Mouse (Mus musculus): ENCODE measurements around the gene Mbd6.

Gene Mbd6

DNA sequence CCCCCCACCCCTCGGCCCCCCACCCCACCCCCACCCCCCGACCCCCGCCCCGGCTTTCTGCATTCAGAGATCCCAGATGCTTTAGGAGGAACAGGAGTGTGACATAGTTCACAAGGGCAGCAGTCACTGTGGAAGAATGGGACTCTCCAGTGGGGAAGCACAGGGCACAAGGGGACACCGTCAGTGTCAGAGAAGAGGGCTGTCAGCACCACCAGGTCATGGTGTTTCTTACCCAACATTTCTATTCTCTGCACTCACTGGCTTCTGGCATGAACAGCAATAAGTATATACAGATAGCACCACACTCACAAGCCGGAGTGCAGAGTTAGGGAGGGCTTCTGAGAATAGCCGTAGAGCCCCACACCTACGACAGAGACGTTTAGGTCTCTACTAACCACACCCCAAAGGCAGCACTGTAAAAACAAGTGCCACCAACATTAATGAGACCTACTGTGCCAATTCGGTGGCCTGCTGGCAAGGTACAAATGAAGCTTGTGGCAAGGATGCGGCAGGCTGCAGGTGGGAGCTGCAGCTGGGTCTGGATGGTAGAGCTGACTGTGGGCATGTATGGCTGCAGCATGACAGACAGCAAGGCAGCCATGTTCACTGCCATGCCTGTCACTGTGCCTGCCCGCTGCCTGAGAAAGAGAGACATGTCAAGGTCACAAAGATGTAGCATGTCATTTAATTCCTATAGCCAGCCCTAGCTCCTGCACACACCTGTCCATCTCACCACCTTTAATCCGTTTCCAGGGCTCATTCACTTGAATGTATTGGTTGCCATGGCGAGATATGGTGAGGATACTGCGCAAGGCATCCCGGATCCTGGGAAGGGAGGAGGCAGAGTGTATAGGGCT lies 8.4 kb upstream of the Mbd6 start:
- no peak for DNase-seq (ENCODE audit: low read depth, low spot score)

GRCm38 (mm10) chr10:127295986-127296794 lies 7.4 kb upstream of the Mbd6 start:
- no peaks in the 10 kb centered on the region for H3K27me3 ChIP-seq (ENCODE audit: control insufficient read depth, insufficient read depth, low read length, poor library complexity, severe bottlenecking)
- H3K36me3 ChIP-seq (ENCODE audit: control insufficient read depth, insufficient read depth, low read length, poor library complexity, severe bottlenecking), result peaks cover 17% of the 10 kb centered on the region
- no peak for DNase-seq (ENCODE audit: low read depth, low spot score)

More for the DNA sequence above, 8.4 kb upstream of the Mbd6 start:
- Histone ChIP-seq H3K36me3 (ENCODE audit: control insufficient read depth, insufficient read depth, low read length, poor library complexity, severe bottlenecking) (peaks cover 18% of the 10 kb centered on the region), H3K27me3 (ENCODE audit: control insufficient read depth, insufficient read depth, low read length, poor library complexity, severe bottlenecking) (no peaks in the 10 kb centered on the region)

GRCm38 (mm10) chr10:127294895-127295510 lies 6.2 kb upstream of the Mbd6 start:
- peaks cover 17% of the 10 kb centered on the region for H3K36me3 ChIP-seq (ENCODE audit: control insufficient read depth, insufficient read depth, low read length, poor library complexity, severe bottlenecking)
- no peak for DNase-seq (ENCODE audit: low read depth, low spot score)

DNA sequence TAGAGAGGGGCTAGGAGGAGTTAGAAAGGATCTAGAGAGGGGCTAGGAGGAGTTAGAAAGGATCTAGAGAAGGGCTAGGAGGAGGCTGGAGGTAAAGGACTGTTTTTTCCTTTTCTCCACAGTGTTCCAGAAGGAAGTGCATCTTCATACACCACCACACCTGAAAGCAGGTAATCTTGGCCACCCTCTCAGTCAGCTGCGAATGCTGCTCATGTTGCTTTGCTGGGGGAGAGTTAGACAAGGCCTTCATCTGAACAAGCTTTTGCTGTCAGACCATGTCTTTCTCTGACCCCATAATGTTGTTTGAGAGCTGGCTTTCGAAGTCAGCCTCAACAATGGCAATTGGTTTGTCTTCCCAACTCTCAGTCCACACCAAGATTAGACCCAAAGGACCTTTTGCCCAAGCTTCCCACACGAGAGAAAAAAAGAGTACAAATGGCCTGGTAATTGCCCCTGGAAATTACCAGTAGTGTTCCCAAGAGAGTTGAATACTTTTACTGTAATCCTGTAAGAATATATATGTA lies 4.8 kb upstream of the Mbd6 start:
- Histone ChIP-seq H3K36me3 (ENCODE audit: control insufficient read depth, insufficient read depth, low read length, poor library complexity, severe bottlenecking) (peaks cover 14% of the 10 kb centered on the region), H3K27me3 (ENCODE audit: control insufficient read depth, insufficient read depth, low read length, poor library complexity, severe bottlenecking) (no peaks in the 10 kb centered on the region)
- DNase-seq (ENCODE audit: low read depth, low spot score), result no peak

More at GRCm38 (mm10) chr10:127294895-127295510, 6.2 kb upstream of the Mbd6 start:
- H3K27me3 ChIP-seq (ENCODE audit: control insufficient read depth, insufficient read depth, low read length, poor library complexity, severe bottlenecking), result no peaks in the 10 kb centered on the region

DNA sequence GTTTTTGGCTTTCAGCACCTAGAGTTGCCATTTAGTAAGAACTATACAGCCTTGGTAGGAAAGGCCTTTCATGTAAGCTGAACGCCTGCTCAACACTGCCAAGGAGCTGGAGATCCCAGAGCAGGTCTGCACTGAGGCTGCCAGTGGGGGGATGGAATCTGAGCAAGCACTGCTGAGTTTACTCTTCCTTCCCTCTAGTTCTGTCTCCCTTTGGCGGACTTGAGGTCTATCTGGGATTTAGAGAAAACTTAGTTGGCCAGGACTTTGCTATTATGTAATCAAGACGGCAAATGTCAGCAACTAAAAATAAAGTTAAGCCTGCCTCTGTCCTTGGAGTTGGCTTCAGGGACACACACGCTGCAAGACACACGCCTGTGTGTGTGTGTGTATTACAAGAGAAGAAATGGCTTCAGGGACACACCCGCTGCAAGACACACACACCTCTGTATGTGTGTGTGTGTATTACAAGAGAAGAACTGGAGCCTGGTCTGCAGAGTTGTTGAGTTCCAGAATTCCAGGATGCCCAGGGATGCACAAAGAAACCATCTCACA lies 4.2 kb upstream of the Mbd6 start:
- DNase-seq (ENCODE audit: low read depth, low spot score), result no peak
- Histone ChIP-seq H3K36me3 (ENCODE audit: control insufficient read depth, insufficient read depth, low read length, poor library complexity, severe bottlenecking) (peaks cover 14% of the 10 kb centered on the region), H3K27me3 (ENCODE audit: control insufficient read depth, insufficient read depth, low read length, poor library complexity, severe bottlenecking) (no peaks in the 10 kb centered on the region)

GRCm38 (mm10) chr10:127291881-127292638 lies 3.2 kb upstream of the Mbd6 start:
- Histone ChIP-seq H3K27me3 (ENCODE audit: control insufficient read depth, insufficient read depth, low read length, poor library complexity, severe bottlenecking) (no peaks in the 10 kb centered on the region), H3K36me3 (ENCODE audit: control insufficient read depth, insufficient read depth, low read length, poor library complexity, severe bottlenecking) (peaks cover 7% of the 10 kb centered on the region)
- DNase-seq (ENCODE audit: low read depth, low spot score), result no peak

- DNase-seq (ENCODE audit: low read depth, low spot score), result peak; percentile 69
- H3K36me3 ChIP-seq (ENCODE audit: control insufficient read depth, insufficient read depth, low read length, poor library complexity, severe bottlenecking), result peaks cover 7% of the 10 kb centered on the region
- no peaks in the 10 kb centered on the region for H3K27me3 ChIP-seq (ENCODE audit: control insufficient read depth, insufficient read depth, low read length, poor library complexity, severe bottlenecking)
Observed at GRCm38 (mm10) chr10:127290930-127291880, 2.4 kb upstream of the Mbd6 start.

- Histone ChIP-seq H3K36me3 (ENCODE audit: control insufficient read depth, insufficient read depth, low read length, poor library complexity, severe bottlenecking) (peaks cover 3% of the 10 kb centered on the region), H3K27me3 (ENCODE audit: control insufficient read depth, insufficient read depth, low read length, poor library complexity, severe bottlenecking) (no peaks in the 10 kb centered on the region)
- DNase-seq (ENCODE audit: low read depth, low spot score), result peak; percentile 100
Observed at GRCm38 (mm10) chr10:127290307-127290929, 1.6 kb upstream of the Mbd6 start.

GRCm38 (mm10) chr10:127289573-127290191 lies 864 bp upstream of the Mbd6 start:
- peak; percentile 80 for DNase-seq (ENCODE audit: low read depth, low spot score)
- H3K27me3 ChIP-seq (ENCODE audit: control insufficient read depth, insufficient read depth, low read length, poor library complexity, severe bottlenecking), result no peaks in the 10 kb centered on the region

DNA sequence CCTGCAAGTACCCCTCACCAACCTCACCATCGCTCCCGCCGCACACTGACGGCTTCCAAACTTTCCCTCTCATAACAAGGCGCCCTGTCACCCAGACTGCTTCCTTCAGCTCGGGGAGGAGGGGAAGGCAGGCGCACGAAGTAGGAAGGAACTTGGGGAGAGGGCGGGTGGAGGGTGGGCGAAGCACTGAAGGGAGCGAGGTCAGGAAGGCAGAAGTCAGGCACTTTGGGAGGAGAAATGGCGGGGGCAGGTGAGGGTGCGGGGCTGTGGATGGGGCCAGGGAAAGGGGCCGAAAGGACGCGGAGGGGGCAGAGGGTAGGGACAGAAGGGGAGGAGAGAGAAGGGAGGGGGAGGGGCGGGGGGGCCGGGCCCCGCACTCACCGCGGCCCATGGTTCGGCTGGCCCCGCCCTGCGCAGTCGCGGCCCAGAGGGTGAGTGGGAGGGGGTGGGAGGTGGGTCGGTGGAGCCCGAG lies 454 bp downstream of the Mbd6 start:
- Histone ChIP-seq H3K36me3 (ENCODE audit: control insufficient read depth, insufficient read depth, low read length, poor library complexity, severe bottlenecking) (peaks cover 7% of the 10 kb centered on the region), H3K27me3 (ENCODE audit: control insufficient read depth, insufficient read depth, low read length, poor library complexity, severe bottlenecking) (no peaks in the 10 kb centered on the region)
- no peak for DNase-seq (ENCODE audit: low read depth, low spot score)

More at GRCm38 (mm10) chr10:127289573-127290191, 864 bp upstream of the Mbd6 start:
- H3K36me3 ChIP-seq (ENCODE audit: control insufficient read depth, insufficient read depth, low read length, poor library complexity, severe bottlenecking), result peaks cover 4% of the 10 kb centered on the region

GRCm38 (mm10) chr10:127287936-127288293 lies 903 bp downstream of the Mbd6 start:
- no peaks in the 10 kb centered on the region for H3K27me3 ChIP-seq (ENCODE audit: control insufficient read depth, insufficient read depth, low read length, poor library complexity, severe bottlenecking)
- DNase-seq (ENCODE audit: low read depth, low spot score), result no peak
- peaks cover 11% of the 10 kb centered on the region for H3K36me3 ChIP-seq (ENCODE audit: control insufficient read depth, insufficient read depth, low read length, poor library complexity, severe bottlenecking)

DNA sequence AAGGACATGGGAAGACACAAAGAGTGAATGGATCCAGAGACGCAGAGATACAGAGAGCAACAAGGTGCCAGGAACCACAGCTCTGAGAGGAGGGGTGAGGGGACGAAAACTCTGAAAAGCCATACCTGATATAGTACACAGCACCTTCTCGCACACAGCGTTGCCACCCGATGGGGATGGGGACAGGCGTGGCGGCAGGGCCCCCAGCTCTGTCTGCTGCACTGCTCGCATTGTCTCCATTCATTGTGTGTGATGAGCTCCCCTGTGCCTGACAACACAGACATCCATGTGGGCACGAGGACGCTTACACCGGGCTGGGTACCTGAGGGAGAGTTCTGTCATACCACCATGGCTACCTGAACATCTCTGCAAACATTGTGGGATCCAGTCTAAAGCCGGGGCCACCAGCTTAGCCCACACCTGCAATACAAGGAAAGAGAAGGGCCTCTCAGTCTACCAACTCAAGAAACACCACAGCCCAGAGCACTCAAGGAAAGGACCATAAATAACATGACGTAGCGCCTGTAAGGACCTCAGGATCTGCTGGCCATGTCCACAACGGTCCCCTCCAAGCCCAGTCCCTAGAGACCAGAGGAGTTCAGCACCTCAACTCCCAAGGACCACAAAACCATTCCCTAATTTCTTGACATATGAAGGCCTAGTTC lies 1.4 kb downstream of the Mbd6 start:
- peaks cover 16% of the 10 kb centered on the region for H3K36me3 ChIP-seq (ENCODE audit: control insufficient read depth, insufficient read depth, low read length, poor library complexity, severe bottlenecking)
- DNase-seq (ENCODE audit: low read depth, low spot score), result no peak
- no peaks in the 10 kb centered on the region for H3K27me3 ChIP-seq (ENCODE audit: control insufficient read depth, insufficient read depth, low read length, poor library complexity, severe bottlenecking)

Measured in splenic B cell, adult 2 months (primary cell).